Mouse (Mus musculus) embryonic facial prominence, embryonic 12.5 days (tissue): Measurements from ENCODE around the gene Garnl3. TPM values are rescaled to one million over a fixed set of nuclear protein-coding genes. Genes with fewer than 3 reads are reported as not detected.
"Not testable (repeated sequence)": the region's sequence is repeated elsewhere in the genome, so short reads cannot be mapped to it uniquely, and the experiment has no call there.

Experiments
- ATAC-seq: fragments of 200-750 bp; cut with Nextera tagmentation; 2 replicates; pipeline ENCODE4 v1.8.0; 2017; ENCODE audit not compliant: insufficient number of reproducible peaks, insufficient read depth, low FRiP score, low TSS enrichment
- H3K27ac ChIP-seq: fragments of 300-500 bp; sonication (generic); 2 replicates; pipeline ENCODE4 v1.5.1; 2016; ENCODE audit warnings: mild to moderate bottlenecking
- H3K27me3 ChIP-seq: fragments of 300-500 bp; sonication (generic); 2 replicates; pipeline ENCODE4 v1.6.1; 2016; ENCODE audit warnings: mild to moderate bottlenecking, moderate library complexity
- H3K36me3 ChIP-seq: fragments of 300-500 bp; sonication (generic); 2 replicates; pipeline ENCODE4 v1.6.1; 2016; ENCODE audit warnings: mild to moderate bottlenecking
- H3K4me1 ChIP-seq: fragments of 300-500 bp; sonication (generic); 2 replicates; pipeline ENCODE4 v1.6.1; 2016
- H3K4me2 ChIP-seq: fragments of 300-500 bp; sonication (generic); replicated peaks from 2 replicates; pipeline ENCODE4 v1.6.1; 2016; ENCODE audit warnings: mild to moderate bottlenecking, moderate library complexity
- H3K4me3 ChIP-seq: fragments of 300-500 bp; sonication (generic); 2 replicates; pipeline ENCODE4 v1.5.1; 2016; ENCODE audit warnings: mild to moderate bottlenecking
- H3K9ac ChIP-seq: fragments of 300-500 bp; sonication (generic); 2 replicates; pipeline ENCODE4 v1.6.1; 2016; ENCODE audit warnings: mild to moderate bottlenecking, moderate library complexity
- H3K9me3 ChIP-seq: fragments of 300-500 bp; sonication (generic); 2 replicates; pipeline ENCODE4 v1.6.1; 2016; ENCODE audit warnings: mild to moderate bottlenecking, moderate library complexity
- WGBS: fragments of 180-500 bp; shearing (Covaris S2); methylation state at CpG from one replicate; pipeline ENCODE4 v1.1.7; 2016; 5-methylcytosine and 5-hydroxymethylcytosine counted together
- polyA plus RNA-seq: library from polyadenylated mRNA; unstranded; fragments of >200 nt; fragmentation: Nextera tagmentation; extraction: Ambion mirVana; gene quantifications from 2 replicates; pipeline ENCODE4 v1.2.1, GENCODE M21; 2016

Gene Garnl3
- polyA plus RNA-seq, 1 experiment from 2014 or later, result 14.3 TPM

GRCm38 (mm10) chr2:33122856-33123255 is 8.6 kb downstream of the Garnl3 start:
- Histone ChIP-seq H3K4me2 (no peak overlapping the region), H3K9me3 (no peaks in the 10 kb centered on the region), H3K27ac (no peak overlapping the region), H3K4me3 (no peak overlapping the region), H3K27me3 (no peaks in the 10 kb centered on the region), H3K4me1 (no peaks in the 10 kb centered on the region), H3K36me3 (no peaks in the 10 kb centered on the region), H3K9ac (no peak overlapping the region)
- no peak for ATAC-seq
- 61% methylated on average over 6 of the region's 6 CpGs for WGBS

GRCm38 (mm10) chr2:33100536-33100935 is 30.9 kb downstream of the Garnl3 start:
- Histone ChIP-seq H3K36me3 (no peaks in the 10 kb centered on the region), H3K4me1 (no peaks in the 10 kb centered on the region), H3K9me3 (no peaks in the 10 kb centered on the region), H3K4me3 (no peak overlapping the region), H3K9ac (no peak overlapping the region), H3K27ac (no peak overlapping the region), H3K4me2 (no peak overlapping the region), H3K27me3 (no peaks in the 10 kb centered on the region)
- 83% methylated on average over 8 of the region's 8 CpGs for WGBS
- no peak for ATAC-seq

DNA sequence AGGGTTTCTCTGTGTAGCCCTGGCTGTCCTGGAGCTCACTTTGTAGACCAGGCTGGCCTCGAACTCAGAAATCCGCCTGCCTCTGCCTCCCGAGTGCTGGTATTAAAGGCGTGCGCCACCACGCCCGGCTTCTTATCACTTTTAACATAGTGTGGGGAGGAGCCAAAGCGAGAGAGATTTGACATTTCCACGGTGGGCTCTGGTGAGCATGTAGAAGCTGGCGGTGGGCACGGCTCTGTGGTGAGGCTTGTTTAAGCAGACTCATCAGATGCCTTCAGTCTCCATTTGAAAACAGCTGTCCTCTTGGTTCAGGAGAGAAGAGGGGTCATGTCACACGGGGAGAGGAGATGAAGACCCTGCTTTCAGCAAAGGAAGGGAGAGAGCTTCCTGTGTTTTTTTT is 34.1 kb downstream of the Garnl3 start:
- H3K4me2 ChIP-seq, H3K4me1 ChIP-seq, H3K27ac ChIP-seq, H3K27me3 ChIP-seq, H3K9ac ChIP-seq, ATAC-seq, H3K4me3 ChIP-seq, H3K36me3 ChIP-seq, H3K9me3 ChIP-seq: not testable (repeated sequence)
- 83% methylated on average over 12 of the region's 12 CpGs for WGBS

DNA sequence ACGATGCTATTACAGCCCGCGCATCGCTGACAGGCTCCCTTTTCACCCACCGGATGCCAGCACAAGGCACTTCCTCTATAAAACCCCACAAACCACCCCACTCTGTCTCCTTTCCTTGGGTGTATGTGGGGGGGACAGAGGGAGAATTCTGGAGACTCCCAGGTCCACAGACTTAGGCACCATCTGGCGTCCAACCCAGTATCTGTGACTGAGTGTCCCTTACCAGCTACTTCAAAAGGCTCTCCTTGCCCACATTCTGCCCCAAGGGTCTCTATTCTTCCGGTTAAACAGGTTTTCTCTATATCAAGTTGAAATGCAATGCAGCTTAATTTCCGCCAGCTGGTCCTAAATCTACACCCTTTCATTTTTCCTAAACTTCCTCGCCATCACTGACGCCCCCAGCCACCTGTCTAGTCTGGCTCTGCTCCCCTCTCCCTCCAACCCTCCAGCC is 36.2 kb downstream of the Garnl3 start:
- H3K27me3 ChIP-seq, result no peaks in the 10 kb centered on the region
- no peaks in the 10 kb centered on the region for H3K36me3 ChIP-seq
- H3K27ac ChIP-seq, result no peak overlapping the region
- no peak overlapping the region for H3K4me3 ChIP-seq
- H3K9ac ChIP-seq, result no peak overlapping the region
- H3K4me2 ChIP-seq, result no peak overlapping the region
- H3K9me3 ChIP-seq, result no peaks in the 10 kb centered on the region
- H3K4me1 ChIP-seq, result no peaks in the 10 kb centered on the region
- 54% methylated on average over 10 of the region's 10 CpGs for WGBS
- no peak for ATAC-seq

DNA sequence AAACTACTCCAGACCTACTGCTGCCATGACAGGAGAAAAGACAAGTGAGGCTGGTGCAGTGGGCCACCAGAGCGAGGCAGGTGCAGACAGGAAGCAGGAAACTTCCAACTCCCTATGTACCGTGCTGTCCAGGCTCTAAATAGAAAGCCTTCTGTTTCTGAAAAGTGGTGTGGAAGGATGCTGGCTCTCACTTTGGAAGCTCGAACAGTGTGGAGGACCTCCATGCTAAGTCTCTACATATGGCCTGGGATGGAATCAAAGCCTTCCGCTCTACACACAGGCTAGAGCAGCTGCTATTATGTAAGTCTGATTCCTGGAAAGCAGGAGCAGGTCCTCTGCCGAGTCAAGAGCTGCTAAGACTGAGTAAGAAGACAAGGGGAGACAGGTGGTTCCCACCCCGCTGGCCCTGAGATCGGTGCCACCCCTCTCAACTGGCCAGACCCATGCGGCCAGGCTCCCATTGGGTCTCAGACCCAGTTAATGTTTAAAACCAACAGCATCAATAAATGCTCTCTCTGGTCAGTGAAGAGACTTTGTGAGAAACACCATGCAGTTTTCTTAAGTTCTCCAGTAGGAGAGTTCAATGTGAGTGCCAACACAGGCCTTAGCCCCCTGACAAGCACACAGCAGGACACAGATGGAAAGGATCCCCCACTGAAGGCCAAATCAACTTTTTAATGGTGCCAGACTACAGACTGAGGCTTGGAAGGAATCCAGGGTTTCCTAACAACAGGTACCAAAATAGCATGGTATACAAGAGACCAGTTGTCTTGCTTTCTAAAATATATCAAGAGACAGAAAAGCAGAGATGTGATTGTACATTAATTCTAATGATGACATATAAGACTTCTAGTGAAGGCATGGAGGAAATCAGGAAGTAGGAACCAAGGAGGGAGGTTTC is 40.6 kb downstream of the Garnl3 start:
- ATAC-seq, result no peak
- Histone ChIP-seq H3K4me1 (no peaks in the 10 kb centered on the region), H3K27me3 (no peaks in the 10 kb centered on the region), H3K4me2 (no peak overlapping the region), H3K4me3 (no peak overlapping the region), H3K9me3 (no peaks in the 10 kb centered on the region), H3K36me3 (no peaks in the 10 kb centered on the region), H3K27ac (no peak overlapping the region), H3K9ac (no peak overlapping the region)
- WGBS, result 87% methylated on average over 8 of the region's 8 CpGs

GRCm38 (mm10) chr2:33090033-33090400 is 41.4 kb downstream of the Garnl3 start:
- not testable (repeated sequence) for H3K4me2 ChIP-seq, ATAC-seq, H3K27me3 ChIP-seq, H3K4me3 ChIP-seq, H3K9ac ChIP-seq, H3K36me3 ChIP-seq, H3K4me1 ChIP-seq, H3K9me3 ChIP-seq, H3K27ac ChIP-seq
- WGBS, result 71% methylated on average over 1 of the region's 1 CpGs

GRCm38 (mm10) chr2:33089356-33090032 is 42.0 kb downstream of the Garnl3 start:
- Histone ChIP-seq H3K4me2 (no peak overlapping the region), H3K36me3 (no peaks in the 10 kb centered on the region), H3K9me3 (no peaks in the 10 kb centered on the region), H3K4me3 (no peak overlapping the region), H3K9ac (no peak overlapping the region), H3K27me3 (no peaks in the 10 kb centered on the region), H3K4me1 (no peaks in the 10 kb centered on the region), H3K27ac (no peak overlapping the region)
- 83% methylated on average over 5 of the region's 5 CpGs for WGBS
- no peak for ATAC-seq

DNA sequence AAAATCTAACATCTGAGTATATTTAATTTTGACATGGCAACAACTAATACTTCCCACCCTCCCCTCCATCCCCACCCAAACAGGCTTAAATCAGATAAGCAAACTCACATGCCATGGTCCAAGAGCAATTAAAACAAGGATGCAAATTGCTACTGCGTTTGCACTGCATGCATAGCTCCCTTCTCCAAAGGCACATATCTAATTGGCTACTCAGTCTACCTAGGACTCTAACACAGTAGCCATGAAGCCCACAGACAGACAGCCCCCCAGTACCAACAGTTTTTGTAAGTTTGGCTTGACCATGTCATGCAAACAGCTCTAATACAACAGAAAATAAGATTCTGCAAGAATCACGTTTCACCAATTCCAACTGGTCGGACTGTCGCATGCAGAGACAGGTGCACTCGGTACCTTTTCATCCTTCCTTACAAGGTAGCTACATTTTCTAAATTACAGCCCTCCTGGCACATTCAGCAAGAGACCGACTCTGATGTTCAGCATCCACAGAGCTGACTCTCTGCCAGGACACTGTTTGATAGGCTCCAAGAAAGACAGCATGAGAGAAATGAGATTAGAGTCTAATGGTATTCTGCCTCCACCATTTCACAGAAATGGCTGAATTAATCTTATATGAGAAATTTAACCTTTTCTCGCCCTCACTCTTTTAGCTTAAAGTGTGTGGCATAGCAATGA is 44.6 kb downstream of the Garnl3 start:
- no peaks in the 10 kb centered on the region for H3K9me3 ChIP-seq
- WGBS, result 77% methylated on average over 7 of the region's 7 CpGs

GRCm38 (mm10) chr2:33086016-33086596 is 45.3 kb downstream of the Garnl3 start:
- no peaks in the 10 kb centered on the region for H3K9me3 ChIP-seq
- H3K4me3 ChIP-seq, result no peak overlapping the region
- no peaks in the 10 kb centered on the region for H3K36me3 ChIP-seq
- no peak overlapping the region for H3K4me2 ChIP-seq
- no peak overlapping the region for H3K9ac ChIP-seq
- H3K27me3 ChIP-seq, result no peaks in the 10 kb centered on the region
- no peak for ATAC-seq
- WGBS, result 45% methylated on average over 7 of the region's 7 CpGs
- H3K4me1 ChIP-seq, result no peaks in the 10 kb centered on the region
- no peak overlapping the region for H3K27ac ChIP-seq

More for the DNA sequence above, 44.6 kb downstream of the Garnl3 start:
- Histone ChIP-seq H3K4me2 (no peak overlapping the region), H3K4me3 (no peak overlapping the region), H3K4me1 (no peaks in the 10 kb centered on the region), H3K27me3 (no peaks in the 10 kb centered on the region), H3K9ac (no peak overlapping the region), H3K36me3 (no peaks in the 10 kb centered on the region), H3K27ac (no peak overlapping the region)
- no peak for ATAC-seq

GRCm38 (mm10) chr2:33084221-33084620 is 47.2 kb downstream of the Garnl3 start:
- Histone ChIP-seq H3K9me3 (no peaks in the 10 kb centered on the region), H3K27ac (no peak overlapping the region), H3K4me2 (no peak overlapping the region), H3K9ac (no peak overlapping the region), H3K4me3 (no peak overlapping the region), H3K27me3 (no peaks in the 10 kb centered on the region), H3K4me1 (peaks cover 7% of the 10 kb centered on the region; the same call in 1 of the 2 replicates), H3K36me3 (no peaks in the 10 kb centered on the region)
- 80% methylated on average over 3 of the region's 3 CpGs for WGBS
- no peak for ATAC-seq

DNA sequence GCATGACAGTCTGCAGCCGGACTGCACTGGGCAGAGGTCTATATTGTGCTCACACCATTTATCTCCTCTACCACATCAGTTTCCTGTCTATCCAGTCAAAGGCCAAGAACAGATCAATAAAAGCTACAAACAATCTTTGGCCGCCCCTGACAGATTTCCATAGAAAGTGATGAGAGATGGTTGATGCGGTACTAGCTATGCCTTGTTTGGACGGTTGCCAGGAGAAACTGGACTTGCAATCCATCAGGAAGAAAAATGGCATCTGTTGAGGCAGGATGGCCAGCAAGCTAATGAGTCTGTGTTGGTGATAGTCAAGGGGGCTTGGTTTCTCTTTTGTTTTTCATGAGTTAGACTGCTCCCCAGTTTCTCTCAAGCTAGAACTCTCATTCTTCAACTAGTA is 51.3 kb downstream of the Garnl3 start:
- no peak overlapping the region for H3K4me2 ChIP-seq
- WGBS, result 68% methylated on average over 4 of the region's 4 CpGs
- no peaks in the 10 kb centered on the region for H3K9me3 ChIP-seq
- no peak overlapping the region for H3K27ac ChIP-seq
- no peak overlapping the region for H3K4me3 ChIP-seq
- ATAC-seq, result no peak
- H3K9ac ChIP-seq, result no peak overlapping the region
- H3K27me3 ChIP-seq, result no peaks in the 10 kb centered on the region
- H3K4me1 ChIP-seq, result peaks cover 7% of the 10 kb centered on the region; the same call in 1 of the 2 replicates
- no peaks in the 10 kb centered on the region for H3K36me3 ChIP-seq
